Mouse (Mus musculus) thymus, adult 18-20 months (tissue): ENCODE measurements around the gene Lrrc4c.

Source experiments
- DNase-seq, 2 experiments: peaks; one replicate each; pipeline ENCODE4 v3.0.0; 2022; ENCODE audit warnings: mixed read lengths in 2 of 2

The Lrrc4c gene

GRCm38 (mm10) chr2:96547171-96547570 lies 229.2 kb downstream of the Lrrc4c start:
- DNase-seq, result no peak

DNA sequence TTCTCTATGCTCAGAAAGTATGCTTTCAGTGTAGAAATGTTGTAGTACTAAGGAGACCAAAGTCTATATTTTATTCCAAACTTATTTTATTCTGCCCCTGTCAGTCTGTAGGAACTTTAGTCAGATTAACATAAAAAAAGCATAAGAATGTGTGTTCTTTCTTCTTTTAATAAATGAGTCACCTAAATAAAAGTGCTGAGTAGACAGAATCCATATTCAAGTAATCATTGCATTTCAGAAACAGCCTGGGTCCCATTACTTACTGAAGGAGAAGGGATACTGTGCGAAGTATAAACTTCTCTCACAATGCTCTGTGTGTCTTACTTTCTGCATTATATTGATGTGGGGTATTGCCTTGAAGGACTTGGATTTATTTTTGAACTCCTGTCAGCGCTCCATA lies 255.8 kb downstream of the Lrrc4c start:
- no peak for DNase-seq

GRCm38 (mm10) chr2:96577701-96578100 lies 259.7 kb downstream of the Lrrc4c start:
- no peak for DNase-seq

DNA sequence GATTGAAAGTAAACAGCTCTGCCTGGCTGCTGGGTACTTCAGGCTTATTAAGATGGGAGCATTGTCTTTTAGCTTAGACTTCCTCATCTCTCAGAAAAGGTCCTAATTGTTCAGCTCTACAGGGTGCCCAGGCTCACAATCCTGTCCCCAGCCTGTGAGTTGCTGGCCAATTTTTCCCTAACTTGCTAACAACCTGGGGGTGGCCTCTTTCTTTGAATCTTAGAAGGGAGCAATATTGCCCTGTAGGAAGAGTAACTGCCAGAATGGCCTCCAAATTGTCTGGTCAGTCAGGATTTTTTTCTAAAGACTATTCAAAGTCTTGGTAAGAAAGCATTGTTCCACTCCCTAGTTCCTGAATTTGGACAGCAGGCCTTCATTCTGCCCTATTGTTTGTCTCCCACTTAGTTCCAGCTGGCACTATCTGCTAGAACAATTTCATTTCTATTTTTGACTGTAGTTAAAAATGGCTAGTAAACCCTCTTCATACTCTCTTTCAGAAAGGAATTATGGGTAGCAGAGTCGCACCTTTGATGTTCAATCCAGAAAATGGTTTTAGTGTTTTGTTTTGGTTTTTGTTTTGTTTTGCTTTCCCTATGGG lies 262.3 kb downstream of the Lrrc4c start:
- no peak for DNase-seq

DNA sequence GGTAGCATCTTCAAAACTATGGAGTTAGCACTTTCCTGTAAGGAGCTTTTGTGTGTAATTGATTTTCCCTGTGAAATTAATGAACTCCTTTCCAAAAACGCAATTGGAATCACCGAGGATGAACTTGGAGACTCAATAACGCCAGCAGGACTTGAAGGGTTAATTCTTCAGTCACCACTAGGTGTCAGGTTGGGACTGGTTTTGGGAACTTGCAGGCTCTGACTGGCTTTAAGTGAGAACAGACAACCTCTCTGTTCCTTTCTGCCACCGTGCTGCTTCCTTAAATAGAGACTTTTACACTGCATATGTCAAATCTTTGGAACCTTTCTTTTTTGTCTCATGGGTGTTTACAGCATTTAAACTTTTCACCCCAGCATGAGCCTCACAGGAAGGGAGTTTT lies 267.7 kb downstream of the Lrrc4c start:
- no peak for DNase-seq

GRCm38 (mm10) chr2:96604801-96605200 lies 286.8 kb downstream of the Lrrc4c start:
- no peak for DNase-seq

DNA sequence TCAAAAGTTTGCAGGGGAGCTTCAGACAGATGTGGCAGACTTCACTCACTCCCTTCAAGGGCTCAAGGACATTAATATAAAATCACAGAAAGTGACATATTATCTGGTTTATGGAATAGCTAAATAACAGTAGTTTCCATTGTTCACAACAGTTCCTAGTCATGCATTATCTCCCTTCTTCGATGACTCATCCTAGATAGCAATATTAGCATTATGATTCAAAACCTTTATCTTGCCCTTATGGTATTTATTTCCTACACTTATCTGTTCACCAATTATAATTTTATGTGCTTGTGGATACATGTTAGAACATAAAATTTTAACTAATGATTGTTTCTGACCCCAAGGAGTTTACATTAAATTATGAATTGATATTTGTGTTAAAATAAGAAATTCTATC lies 296.2 kb downstream of the Lrrc4c start:
- no peak for DNase-seq

GRCm38 (mm10) chr2:96618691-96619205 lies 300.8 kb downstream of the Lrrc4c start:
- DNase-seq, result no peak

DNA sequence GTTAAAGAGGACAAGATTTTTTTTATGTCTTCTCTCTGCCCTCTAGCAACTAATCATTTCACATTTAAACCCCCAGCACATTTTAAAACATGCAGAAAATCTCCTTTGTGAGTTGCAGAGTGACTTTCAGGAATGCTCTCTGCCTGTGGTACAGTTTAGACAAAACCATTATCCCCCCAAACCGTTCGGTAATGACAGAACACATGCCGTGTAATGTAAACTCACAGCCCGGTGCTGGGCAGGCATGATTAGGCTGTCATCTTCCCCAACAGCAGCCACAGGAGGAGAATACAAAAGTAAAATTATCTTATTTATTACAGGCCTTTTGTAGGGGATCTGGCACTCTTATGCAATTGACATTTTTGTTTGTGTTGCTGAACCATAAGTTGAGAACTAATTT lies 349.1 kb downstream of the Lrrc4c start:
- no peak for DNase-seq

DNA sequence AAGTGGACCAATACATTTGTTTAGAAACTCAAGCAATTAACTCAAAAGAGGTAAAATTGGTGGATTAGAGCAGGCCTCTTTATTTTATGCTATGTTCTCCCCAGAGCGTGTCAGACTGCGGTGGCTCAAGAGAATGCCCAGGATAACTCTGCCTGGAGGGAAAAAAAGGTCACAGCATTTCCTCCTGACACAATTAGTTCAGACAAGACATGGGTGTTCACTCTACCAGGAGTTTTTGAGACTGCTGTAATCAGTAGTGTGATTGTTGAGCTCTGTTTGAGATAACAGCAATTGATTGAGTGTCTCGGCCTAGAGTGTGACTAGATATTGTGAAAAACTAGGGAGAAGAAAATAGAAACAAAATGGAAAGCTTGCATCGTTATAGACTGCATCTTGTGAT lies 363.8 kb downstream of the Lrrc4c start:
- DNase-seq, result no peak

- no peak for DNase-seq
These were observed 367.4 kb downstream of the Lrrc4c start for GRCm38 (mm10) chr2:96685328-96685727.

- no peak for DNase-seq
These were observed 387.0 kb downstream of the Lrrc4c start for GRCm38 (mm10) chr2:96705004-96705403.

- no peak for DNase-seq
These were observed 389.9 kb downstream of the Lrrc4c start for GRCm38 (mm10) chr2:96707772-96708350.

- DNase-seq, result no peak
These were observed 396.6 kb downstream of the Lrrc4c start for GRCm38 (mm10) chr2:96714561-96714960.

GRCm38 (mm10) chr2:96717353-96717752 lies 399.4 kb downstream of the Lrrc4c start:
- no peak for DNase-seq

- DNase-seq, result no peak
These were observed 405.4 kb downstream of the Lrrc4c start for GRCm38 (mm10) chr2:96723395-96723794.

DNA sequence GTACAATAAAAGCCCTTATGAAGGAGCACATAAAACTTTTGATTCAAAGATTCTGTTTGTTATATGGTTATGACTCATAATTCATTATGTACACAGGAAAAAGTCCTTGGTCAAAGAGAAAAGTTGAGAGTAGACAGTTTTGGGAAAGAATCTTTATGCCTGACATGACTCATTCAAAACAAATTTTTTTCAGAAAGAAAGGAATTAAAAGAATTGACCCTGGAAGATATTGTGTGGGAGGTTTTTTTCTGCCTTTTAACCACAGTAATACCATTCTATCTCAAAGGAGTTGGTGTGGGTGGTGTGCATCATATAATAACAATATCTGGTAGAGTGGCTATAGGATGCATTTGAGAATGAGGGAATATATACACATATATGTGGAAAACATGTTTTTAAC lies 418.1 kb downstream of the Lrrc4c start:
- DNase-seq, result no peak

GRCm38 (mm10) chr2:96755066-96755465 lies 437.1 kb downstream of the Lrrc4c start:
- DNase-seq, result no peak

- DNase-seq, result no peak
These were observed 439.7 kb downstream of the Lrrc4c start for GRCm38 (mm10) chr2:96757701-96758100.

DNA sequence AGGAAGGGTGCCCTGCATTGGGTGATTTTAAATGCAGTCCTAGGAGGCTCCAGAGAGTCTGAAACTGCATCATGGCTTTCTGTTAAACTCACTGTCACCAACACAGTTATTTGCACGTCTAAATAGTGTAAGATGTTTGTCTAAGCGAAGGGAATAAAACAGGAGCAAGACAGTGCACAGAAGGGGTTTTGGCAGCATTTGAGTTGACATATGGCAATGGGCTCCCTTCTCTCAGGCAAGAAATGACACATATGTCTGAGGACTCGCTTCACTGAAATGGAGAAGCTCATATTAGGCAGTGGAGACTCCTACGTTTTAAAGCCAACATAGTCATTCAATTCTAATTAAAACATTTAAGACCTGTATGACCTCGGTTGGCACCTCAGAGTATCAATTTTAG lies 445.6 kb downstream of the Lrrc4c start:
- DNase-seq, result no peak

GRCm38 (mm10) chr2:96775376-96775775 lies 457.4 kb downstream of the Lrrc4c start:
- no peak for DNase-seq

DNA sequence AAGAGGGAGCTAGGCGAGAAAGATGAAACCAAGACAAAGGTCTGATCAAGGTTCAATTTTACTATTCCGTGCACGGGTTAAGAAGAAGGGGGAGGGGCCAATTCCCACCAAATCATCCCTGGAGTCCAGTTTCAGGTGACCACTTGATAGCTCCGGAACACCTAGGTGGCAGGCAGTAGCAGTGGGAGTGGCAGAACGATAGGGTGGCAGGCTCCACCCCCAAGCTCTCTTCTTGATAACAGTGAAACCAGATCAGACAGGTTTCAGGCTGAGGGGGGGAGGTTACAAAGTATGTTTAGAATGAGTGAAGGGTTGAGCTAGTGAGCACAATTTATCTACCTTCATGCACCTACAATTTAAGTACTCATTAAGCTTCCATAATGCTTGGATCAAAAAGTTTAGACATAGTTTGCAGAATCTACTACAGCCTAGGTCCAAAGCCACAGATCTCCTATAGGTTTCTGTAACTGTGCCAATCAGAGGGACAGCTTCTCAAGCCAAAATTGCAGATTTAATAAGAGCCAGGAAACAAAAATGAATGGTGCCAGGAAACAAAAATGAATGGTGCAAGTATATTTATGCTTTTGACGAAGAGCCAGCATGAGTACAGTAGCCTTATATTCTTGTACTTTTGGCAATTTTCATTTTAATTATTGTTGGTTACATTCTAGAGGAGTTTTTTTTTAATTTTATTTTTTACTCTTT lies 478.9 kb downstream of the Lrrc4c start:
- no peak for DNase-seq

- no peak for DNase-seq
These were observed 532.9 kb downstream of the Lrrc4c start for GRCm38 (mm10) chr2:96850839-96851396.

DNA sequence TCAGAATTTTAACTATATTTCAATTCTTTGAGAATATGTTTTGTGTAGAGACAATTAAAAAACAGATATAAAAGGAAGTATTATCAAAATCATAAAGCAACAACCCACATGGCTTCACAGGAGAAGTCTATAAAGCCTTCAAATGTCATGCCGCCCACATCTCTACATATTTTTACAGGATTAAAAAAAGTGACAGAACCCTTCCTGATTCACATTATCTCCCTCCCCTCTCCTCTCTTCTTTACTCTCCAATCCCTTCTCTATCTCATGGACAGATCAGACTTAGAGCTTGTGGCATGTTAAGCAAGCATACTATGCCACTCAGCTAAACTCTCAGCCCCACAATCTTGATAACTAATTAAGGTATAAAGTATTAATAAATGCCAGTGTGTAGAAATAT lies 535.8 kb downstream of the Lrrc4c start:
- no peak for DNase-seq
